Mouse (Mus musculus) liver, adult 2 months (tissue): ENCODE data around the gene Paqr9. TPM values are rescaled to one million over a fixed set of nuclear protein-coding genes. Genes with fewer than 3 reads are reported as not detected.
"Not testable (repeated sequence)": the region's sequence is repeated elsewhere in the genome, so short reads cannot be mapped to it uniquely, and the experiment has no call there.

ENCODE experiments used
- DNase-seq: peaks from one replicate; pipeline ENCODE4 v3.0.0-alpha.2; 2011; ENCODE audit warnings: low read depth, low spot score; ENCODE audit errors: extremely low read depth
- H3K27ac ChIP-seq: fragments of 200-500 bp; replicated peaks from 2 replicates; pipeline ENCODE4 v1.5.1; 2012; ENCODE audit warnings: low read depth, mild to moderate bottlenecking, control low read depth, inconsistent platforms, low read length; ENCODE audit not compliant: insufficient read depth
- H3K27me3 ChIP-seq: fragments of 200-500 bp; 2 replicates; pipeline ENCODE4 v1.6.1; 2012; ENCODE audit warnings: mild to moderate bottlenecking, moderate library complexity, low read length, inconsistent platforms; ENCODE audit not compliant: control insufficient read depth, insufficient read depth
- H3K36me3 ChIP-seq: fragments of 200-500 bp; 2 replicates; pipeline ENCODE4 v1.6.1; 2012; ENCODE audit warnings: low read length, inconsistent platforms; ENCODE audit not compliant: control insufficient read depth, insufficient read depth
- H3K4me1 ChIP-seq: fragments of 200-500 bp; 2 replicates; pipeline ENCODE4 v1.6.1; 2011; ENCODE audit warnings: low read length; ENCODE audit not compliant: control insufficient read depth, insufficient read depth
- H3K4me3 ChIP-seq: fragments of 200-500 bp; 2 replicates; pipeline ENCODE4 v1.5.1; 2011; ENCODE audit warnings: low read depth, mild to moderate bottlenecking, control low read depth, low read length, moderate library complexity; ENCODE audit not compliant: insufficient read depth
- H3K79me2 ChIP-seq: fragments of 200-500 bp; 2 replicates; pipeline ENCODE4 v1.6.1; 2012; ENCODE audit warnings: inconsistent platforms, mild to moderate bottlenecking, low read length, moderate library complexity; ENCODE audit not compliant: control insufficient read depth, insufficient read depth
- H3K9ac ChIP-seq: fragments of 200-500 bp; 2 replicates; pipeline ENCODE4 v1.6.1; 2012; ENCODE audit warnings: low read depth, mild to moderate bottlenecking, control low read depth, inconsistent platforms, low read length
- CTCF ChIP-seq: fragments of 200-500 bp; IDR thresholded peaks from 2 replicates; pipeline ENCODE4 v1.5.1; 2011; ENCODE audit warnings: low read depth, low read length, control low read depth
- POLR2A ChIP-seq: fragments of 200-500 bp; IDR thresholded peaks from 2 replicates; pipeline ENCODE4 v1.6.1; 2011; ENCODE audit warnings: low read length, control low read depth; ENCODE audit not compliant: insufficient read depth; ENCODE audit errors: extremely low read depth
- WGBS: fragments of 180-500 bp; shearing (Covaris S2); methylation state at CpG from one replicate; pipeline ENCODE4 v1.1.7; 2018; 5-methylcytosine and 5-hydroxymethylcytosine counted together
- polyA plus RNA-seq: library from polyadenylated mRNA; depleted of rRNA; stranded (reverse); fragments of >200 nt; gene quantifications from 2 replicates; pipeline ENCODE4 v1.2.3, GENCODE M21; 2012; rRNA removed
- total RNA-seq: library from RNA; depleted of rRNA; stranded (reverse); fragments of >200 nt; gene quantifications from 2 replicates; pipeline ENCODE4 v1.2.3, GENCODE M21; 2014; rRNA removed

The Paqr9 gene
- total RNA-seq: 56.1 and 56.8 TPM in 2 replicates
- polyA plus RNA-seq: 107 and 154 TPM in 2 replicates

DNA sequence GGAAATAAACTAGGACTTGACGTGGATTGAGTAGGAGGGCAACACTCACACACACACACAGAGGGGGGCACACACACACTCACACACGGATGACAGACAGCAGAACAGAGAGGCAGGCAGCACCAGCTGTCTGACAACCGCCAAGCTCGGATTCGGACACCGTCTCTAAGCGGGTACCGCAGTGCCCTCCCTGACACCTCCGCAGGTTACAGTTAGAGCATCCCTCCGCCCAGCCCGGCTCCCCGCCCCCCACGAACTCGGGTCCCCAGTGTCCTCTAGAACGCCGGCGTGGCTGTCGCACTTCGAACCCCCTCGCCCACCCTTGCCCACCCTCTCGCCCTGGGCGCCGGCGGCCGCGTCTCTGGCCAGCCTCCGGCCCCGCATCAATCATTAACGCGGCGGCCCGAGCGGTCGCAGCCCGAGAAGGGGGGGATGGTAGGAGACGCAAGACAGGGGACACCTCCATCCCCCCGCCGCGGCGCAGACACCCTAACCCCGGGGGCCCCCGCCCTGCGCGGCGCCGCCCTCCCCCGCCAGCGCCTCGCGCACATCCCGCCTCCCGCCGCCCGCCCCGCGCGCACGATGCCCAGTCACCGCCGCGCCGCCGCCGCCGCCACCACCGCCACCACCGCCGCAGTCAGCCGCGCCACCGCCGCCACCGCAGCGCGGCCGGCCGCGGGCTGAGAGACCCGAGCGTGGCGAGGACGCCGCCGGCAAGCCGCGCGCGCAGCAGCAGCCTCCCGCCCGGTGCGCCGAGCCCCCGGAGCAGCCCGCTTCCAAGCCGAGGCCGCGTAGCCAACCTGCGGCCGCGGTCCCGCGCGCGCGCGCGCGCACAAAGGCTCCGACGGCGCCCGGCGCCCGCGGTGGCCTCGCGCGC lies at the start of gene Paqr9:
TSS of gene Paqr9 (plus strand) at position 599 of the 877 bp plus-strand sequence.
- Histone ChIP-seq H3K79me2 (peaks cover 23% of the 10 kb centered on the region; the same call in 1 of the 2 replicates), H3K27ac (peak within 1 kb of the TSS; percentile 99), H3K9ac (peak within 1 kb of the TSS; percentile 96), H3K4me1 (peaks cover 29% of the 10 kb centered on the region), H3K4me3 (peak within 1 kb of the TSS; percentile 77), H3K36me3 (peaks cover 25% of the 10 kb centered on the region), H3K27me3 (no peaks in the 10 kb centered on the region)
- WGBS: 8% methylated on average over 102 of the region's 118 CpGs
- 0 out of 2 replicates have a peak, but pooled peaks have one; percentile 21 for TF ChIP-seq POLR2A
- TF ChIP-seq CTCF: no peak
- peak; percentile 63 for DNase-seq

DNA sequence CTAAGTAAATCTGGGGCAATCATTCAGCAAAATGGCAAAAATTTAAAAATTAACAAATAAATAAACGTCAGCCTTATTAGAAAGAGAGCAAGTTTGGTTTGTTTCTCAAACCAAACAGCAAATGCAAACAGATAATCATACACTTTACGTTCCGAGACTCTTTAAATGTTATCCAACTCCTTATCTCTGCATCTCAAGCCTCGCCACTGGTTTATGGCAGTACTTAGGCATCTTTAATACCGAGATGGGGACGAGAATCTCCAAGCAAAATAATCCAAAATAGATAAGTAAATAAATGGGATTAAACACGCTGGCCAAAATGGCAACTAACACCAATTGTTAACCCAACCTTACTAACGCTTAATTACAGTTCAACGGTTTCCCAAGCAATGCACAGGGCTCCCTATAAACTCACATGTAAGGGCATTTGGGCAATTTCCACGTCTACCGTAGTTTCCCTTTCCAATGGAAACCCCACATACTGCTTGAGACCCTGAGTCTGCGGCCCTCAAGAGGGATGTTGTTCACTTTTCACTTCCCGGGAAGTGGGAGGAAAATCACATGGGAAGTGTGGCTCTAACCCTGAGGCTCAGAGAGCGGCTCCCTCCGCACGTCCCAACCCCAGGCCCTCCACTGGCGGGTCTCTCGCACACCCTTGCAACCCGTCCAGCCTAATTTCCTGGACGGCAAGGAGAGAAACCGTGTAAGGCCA lies 48.6 kb upstream of the Paqr9 start:
- H3K79me2 ChIP-seq: peaks cover 13% of the 10 kb centered on the region; the same call in 1 of the 2 replicates
- H3K27ac ChIP-seq: peak overlapping the region; percentile 84
- no peak for TF ChIP-seq POLR2A
- no peak for TF ChIP-seq CTCF
- no peaks in the 10 kb centered on the region for H3K27me3 ChIP-seq
- peaks cover 11% of the 10 kb centered on the region for H3K4me1 ChIP-seq
- peak; percentile 25 for DNase-seq
- H3K9ac ChIP-seq: peak overlapping the region; percentile 90
- no peaks in the 10 kb centered on the region for H3K36me3 ChIP-seq
- under 1% methylated on average over 21 of the region's 21 CpGs for WGBS
- peak overlapping the region; percentile 80 for H3K4me3 ChIP-seq

DNA sequence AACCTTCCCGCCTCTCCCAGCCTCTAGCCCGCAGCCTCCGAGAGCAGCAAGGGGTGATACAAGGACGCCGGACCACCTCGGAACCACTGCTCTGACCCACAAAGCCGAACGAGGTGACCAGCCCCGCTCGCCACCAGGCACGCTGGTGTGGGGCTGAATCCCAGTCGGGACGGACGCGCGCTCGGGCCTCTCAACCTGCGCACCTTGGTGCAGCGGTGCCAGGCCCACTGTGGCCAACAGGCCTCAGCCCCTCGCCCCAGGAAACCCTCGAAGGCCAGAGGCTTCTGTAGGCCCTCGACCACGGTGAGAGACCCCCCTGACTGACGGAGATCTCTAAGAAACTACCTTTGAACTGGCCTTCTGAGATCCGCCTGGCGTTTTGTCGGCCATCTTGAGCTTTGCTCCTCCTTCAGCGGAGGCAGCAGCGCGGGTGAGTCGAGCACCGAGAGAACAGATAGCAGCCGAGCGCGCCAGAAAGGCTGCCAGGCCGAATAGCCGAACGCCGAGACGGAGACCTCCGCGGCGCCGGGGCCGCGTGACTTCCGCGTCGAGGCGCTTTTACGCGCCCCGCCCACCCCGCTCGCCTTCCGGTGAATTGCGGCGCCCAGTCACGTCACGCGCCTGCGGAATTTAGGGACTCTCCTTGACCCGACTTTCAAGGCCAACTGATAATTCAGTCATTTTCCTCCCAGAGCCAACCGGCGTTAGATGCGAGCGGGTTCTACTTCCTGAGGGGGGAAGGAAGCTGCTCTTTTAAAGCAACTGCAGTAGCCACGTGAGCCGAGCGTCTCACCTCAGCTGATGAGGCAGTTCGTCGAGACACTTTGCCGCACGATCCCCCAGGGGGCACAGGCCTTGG lies 47.8 kb upstream of the Paqr9 start, which contains the start of gene U2surp:
TSS of gene U2surp (minus strand) at position 525 of the 859 bp plus-strand sequence.
- Histone ChIP-seq H3K4me3 (peak within 1 kb of the TSS; percentile 80), H3K4me1 (peaks cover 11% of the 10 kb centered on the region), H3K79me2 (peaks cover 13% of the 10 kb centered on the region; the same call in 1 of the 2 replicates), H3K27me3 (no peaks in the 10 kb centered on the region), H3K36me3 (no peaks in the 10 kb centered on the region), H3K9ac (peak within 1 kb of the TSS; percentile 90), H3K27ac (peak within 1 kb of the TSS; percentile 84)
- WGBS: under 1% methylated on average over 74 of the region's 74 CpGs
- DNase-seq: peak; percentile 91
- peak; percentile 71 for TF ChIP-seq POLR2A
- TF ChIP-seq CTCF: no peak

DNA sequence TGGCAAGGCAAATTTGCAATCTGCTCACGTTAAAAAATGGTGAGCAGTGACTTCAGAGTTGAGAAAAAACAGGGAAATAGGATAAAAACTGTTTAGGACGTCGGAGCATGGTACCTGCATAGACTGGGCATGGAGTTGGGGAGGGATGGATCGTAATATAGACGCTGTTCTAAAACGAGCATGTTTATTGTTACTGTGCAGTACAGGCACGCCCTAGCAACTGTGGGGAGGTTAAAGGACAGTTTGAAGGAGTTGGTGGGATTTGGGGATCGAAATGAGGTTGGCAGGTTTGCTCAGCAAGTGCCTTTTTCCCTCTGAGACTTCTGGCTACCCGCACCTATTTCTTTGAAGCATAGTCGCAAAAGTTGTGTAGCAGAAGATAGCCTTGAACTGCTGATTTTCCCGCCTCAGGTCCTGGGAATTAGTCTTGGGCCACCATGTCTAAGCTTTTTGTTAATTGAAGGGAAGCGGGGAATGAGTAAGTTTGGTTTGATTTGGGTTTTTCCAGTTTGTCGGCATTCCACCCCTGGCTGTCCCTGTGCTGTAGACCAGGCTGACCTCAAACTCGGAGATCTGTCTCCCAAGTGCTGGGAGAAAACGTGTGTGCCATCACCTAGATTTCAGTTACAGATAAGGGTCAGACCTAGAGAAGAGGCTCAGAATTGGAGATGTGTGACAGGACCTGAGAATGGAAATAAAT lies 47.0 kb upstream of the Paqr9 start:
- no peak for DNase-seq

DNA sequence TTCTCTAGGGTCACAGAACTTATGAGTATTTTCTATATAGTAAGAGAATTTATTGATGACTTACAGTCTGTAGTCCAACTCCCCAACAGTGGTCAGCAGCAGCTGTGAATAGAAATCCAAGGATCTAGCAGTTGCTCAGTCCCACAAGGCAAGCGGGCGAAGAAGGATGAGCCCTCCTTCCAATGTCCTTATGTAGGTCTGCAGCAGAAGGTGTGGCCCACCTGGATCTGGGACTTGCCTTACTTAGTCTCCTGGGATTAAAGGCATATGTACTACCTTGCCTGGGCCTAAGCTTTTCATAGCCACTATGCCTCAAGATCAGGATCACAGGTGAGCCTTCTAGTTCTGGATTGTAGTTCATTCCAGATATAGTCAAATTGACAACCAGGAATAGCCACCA lies 45.7 kb upstream of the Paqr9 start:
- no peak for DNase-seq
- no peak overlapping the region for H3K9ac ChIP-seq
- peaks cover 13% of the 10 kb centered on the region; the same call in 1 of the 2 replicates for H3K79me2 ChIP-seq
- WGBS: 100% methylated on average over 2 of the region's 2 CpGs
- TF ChIP-seq CTCF: no peak
- TF ChIP-seq POLR2A: no peak
- no peak overlapping the region for H3K27ac ChIP-seq
- no peaks in the 10 kb centered on the region for H3K27me3 ChIP-seq
- no peaks in the 10 kb centered on the region for H3K36me3 ChIP-seq
- H3K4me3 ChIP-seq: no peak overlapping the region
- H3K4me1 ChIP-seq: peaks cover 11% of the 10 kb centered on the region

More for the DNA sequence above, 47.0 kb upstream of the Paqr9 start:
- Histone ChIP-seq H3K4me1 (peaks cover 11% of the 10 kb centered on the region), H3K4me3 (peak overlapping the region; percentile 64), H3K27ac (peak overlapping the region; percentile 68), H3K27me3 (no peaks in the 10 kb centered on the region), H3K79me2 (peaks cover 13% of the 10 kb centered on the region; the same call in 1 of the 2 replicates), H3K36me3 (no peaks in the 10 kb centered on the region), H3K9ac (peak overlapping the region; percentile 66)
- 13% methylated on average over 15 of the region's 15 CpGs for WGBS
- TF ChIP-seq CTCF (no peak), POLR2A (no peak)

DNA sequence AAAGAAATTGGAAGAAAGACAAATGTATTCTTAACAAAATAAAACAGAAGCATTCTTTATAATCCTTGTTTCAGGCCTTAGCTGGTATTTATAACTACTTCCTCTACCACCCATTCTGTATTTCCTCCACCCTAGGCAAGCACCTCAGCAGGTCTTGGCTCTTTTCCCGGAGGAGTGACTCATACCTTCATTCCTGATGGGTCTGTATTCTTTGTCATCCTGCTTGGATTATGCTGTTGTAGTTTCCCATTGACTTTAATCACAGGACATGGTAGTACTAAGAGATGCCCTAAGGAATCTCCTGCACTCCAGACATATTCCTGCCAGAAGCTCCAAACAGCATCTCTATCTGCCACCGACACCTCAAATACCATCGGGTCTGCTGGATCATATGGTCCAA lies 45.1 kb upstream of the Paqr9 start:
- not testable (repeated sequence) for H3K27ac ChIP-seq, H3K27me3 ChIP-seq, H3K4me1 ChIP-seq, H3K9ac ChIP-seq, H3K4me3 ChIP-seq, DNase-seq, H3K36me3 ChIP-seq
- WGBS: 82% methylated on average over 3 of the region's 3 CpGs
- peaks cover 10% of the 10 kb centered on the region; the same call in 1 of the 2 replicates for H3K79me2 ChIP-seq
